Mouse (Mus musculus) stomach, embryonic 14.5 days (tissue): ENCODE measurements at regions not wholly inside any gene's neighbourhood (a gene's known extent, or its start where the extent isn't known, plus 50 kb on each side); places are given as distances from the start of the nearest gene placed in this dataset.

ENCODE experiments used
- ATAC-seq: fragments of 200-750 bp; cut with Nextera tagmentation; 2 replicates; pipeline ENCODE4 v1.8.0; 2017; ENCODE audit warnings: low read depth, moderate TSS enrichment; ENCODE audit not compliant: insufficient number of reproducible peaks, insufficient read depth, low FRiP score
- H3K27ac ChIP-seq: fragments of 300-500 bp; sonication (generic); 2 replicates; pipeline ENCODE4 v1.5.1; 2014; ENCODE audit warnings: mild to moderate bottlenecking, low read length, moderate library complexity, mixed read lengths
- H3K27me3 ChIP-seq: fragments of 300-500 bp; sonication (generic); 2 replicates; pipeline ENCODE4 v1.6.1; 2014; ENCODE audit warnings: low read length, control low read depth, mixed read lengths; ENCODE audit not compliant: control insufficient read depth, insufficient read depth
- H3K36me3 ChIP-seq: fragments of 300-500 bp; sonication (generic); 2 replicates; pipeline ENCODE4 v1.6.1; 2014; ENCODE audit warnings: mild to moderate bottlenecking, control low read depth, low read length, moderate library complexity, mixed read lengths; ENCODE audit not compliant: control insufficient read depth, insufficient read depth
- H3K4me1 ChIP-seq: fragments of 300-500 bp; sonication (generic); 2 replicates; pipeline ENCODE4 v1.6.1; 2014; ENCODE audit warnings: low read length, control low read depth, mixed read lengths; ENCODE audit not compliant: control insufficient read depth, insufficient read depth
- H3K4me2 ChIP-seq: fragments of 300-500 bp; sonication (generic); replicated peaks from 2 replicates; pipeline ENCODE4 v1.6.1; 2014; ENCODE audit warnings: low read depth, low read length, control low read depth
- H3K4me3 ChIP-seq: fragments of 300-500 bp; sonication (generic); 2 replicates; pipeline ENCODE4 v1.5.1; 2014; ENCODE audit warnings: low read depth, low read length, control low read depth
- H3K9ac ChIP-seq: fragments of 300-500 bp; sonication (generic); replicated peaks from 2 replicates; pipeline ENCODE4 v1.6.1; 2014; ENCODE audit warnings: low read depth, mild to moderate bottlenecking, control low read depth, low read length, moderate library complexity, mixed read lengths
- H3K9me3 ChIP-seq: fragments of 300-500 bp; sonication (generic); 2 replicates; pipeline ENCODE4 v1.6.1; 2016; ENCODE audit warnings: low read depth, low read length, control low read depth; ENCODE audit not compliant: control insufficient read depth
- WGBS: fragments of 180-500 bp; shearing (Covaris S2); extraction: QIAGEN DNeasy Blood & Tissue Kit; methylation state at CpG from one replicate; pipeline ENCODE4 v1.1.7; 2014; 5-methylcytosine and 5-hydroxymethylcytosine counted together

GRCm38 (mm10) chr11:112209414-112209813 is 572.6 kb upstream of the Sox9 start:
- Histone ChIP-seq H3K27ac (no peak overlapping the region), H3K36me3 (no peaks in the 10 kb centered on the region), H3K4me1 (no peaks in the 10 kb centered on the region), H3K4me3 (no peak overlapping the region), H3K9ac (no peak overlapping the region), H3K9me3 (no peaks in the 10 kb centered on the region), H3K27me3 (no peaks in the 10 kb centered on the region), H3K4me2 (no peak overlapping the region)
- ATAC-seq, result no peak
- WGBS, result 30% methylated on average over 4 of the region's 4 CpGs

GRCm38 (mm10) chr11:112219046-112219720 is 562.8 kb upstream of the Sox9 start:
- Histone ChIP-seq H3K4me3 (no peak overlapping the region), H3K4me2 (no peak overlapping the region), H3K4me1 (no peaks in the 10 kb centered on the region), H3K9me3 (no peaks in the 10 kb centered on the region), H3K27ac (no peak overlapping the region), H3K36me3 (no peaks in the 10 kb centered on the region), H3K9ac (no peak overlapping the region), H3K27me3 (no peaks in the 10 kb centered on the region)
- no peak for ATAC-seq
- WGBS, result 87% methylated on average over 5 of the region's 5 CpGs

GRCm38 (mm10) chr11:112234492-112235116 is 547.4 kb upstream of the Sox9 start:
- H3K9me3 ChIP-seq, result no peaks in the 10 kb centered on the region
- no peak overlapping the region for H3K9ac ChIP-seq
- no peak overlapping the region for H3K27ac ChIP-seq
- no peak overlapping the region for H3K4me3 ChIP-seq
- WGBS, result 89% methylated on average over 7 of the region's 7 CpGs
- H3K4me1 ChIP-seq, result 0 out of 2 replicates have a peak, but pooled peaks cover 2% of the 10 kb centered on the region
- no peak for ATAC-seq
- no peaks in the 10 kb centered on the region for H3K27me3 ChIP-seq
- no peak overlapping the region for H3K4me2 ChIP-seq
- H3K36me3 ChIP-seq, result no peaks in the 10 kb centered on the region

GRCm38 (mm10) chr11:112238960-112239884 is 542.8 kb upstream of the Sox9 start:
- Histone ChIP-seq H3K4me1 (0 out of 2 replicates have a peak, but pooled peaks cover 3% of the 10 kb centered on the region), H3K4me2 (no peak overlapping the region), H3K36me3 (no peaks in the 10 kb centered on the region), H3K9ac (no peak overlapping the region), H3K27ac (0 out of 2 replicates have a peak overlapping the region, but pooled peaks have one; percentile 16), H3K4me3 (no peak overlapping the region), H3K27me3 (no peaks in the 10 kb centered on the region), H3K9me3 (no peaks in the 10 kb centered on the region)
- no peak for ATAC-seq
- WGBS, result 45% methylated on average over 19 of the region's 19 CpGs

GRCm38 (mm10) chr11:112252548-112252947 is 529.5 kb upstream of the Sox9 start:
- H3K9ac ChIP-seq, result no peak overlapping the region
- H3K27me3 ChIP-seq, result no peaks in the 10 kb centered on the region
- H3K36me3 ChIP-seq, result no peaks in the 10 kb centered on the region
- H3K9me3 ChIP-seq, result no peaks in the 10 kb centered on the region
- H3K27ac ChIP-seq, result no peak overlapping the region
- H3K4me1 ChIP-seq, result no peaks in the 10 kb centered on the region
- 88% methylated on average over 1 of the region's 1 CpGs for WGBS
- no peak overlapping the region for H3K4me2 ChIP-seq
- ATAC-seq, result no peak
- H3K4me3 ChIP-seq, result no peak overlapping the region

- no peak overlapping the region for H3K9ac ChIP-seq
- no peaks in the 10 kb centered on the region for H3K4me1 ChIP-seq
- no peak overlapping the region for H3K4me3 ChIP-seq
- ATAC-seq, result no peak
- H3K9me3 ChIP-seq, result no peaks in the 10 kb centered on the region
- no peaks in the 10 kb centered on the region for H3K36me3 ChIP-seq
- no peak overlapping the region for H3K4me2 ChIP-seq
- no peak overlapping the region for H3K27ac ChIP-seq
- no peaks in the 10 kb centered on the region for H3K27me3 ChIP-seq
- 90% methylated on average over 3 of the region's 3 CpGs for WGBS
These were observed 529.0 kb upstream of the Sox9 start for GRCm38 (mm10) chr11:112253061-112253460.

GRCm38 (mm10) chr11:112256326-112256725 is 525.7 kb upstream of the Sox9 start:
- no peak for ATAC-seq
- 89% methylated on average over 7 of the region's 7 CpGs for WGBS

GRCm38 (mm10) chr11:112264077-112264476 is 517.9 kb upstream of the Sox9 start:
- Histone ChIP-seq H3K36me3 (no peaks in the 10 kb centered on the region), H3K4me2 (no peak overlapping the region), H3K4me1 (no peaks in the 10 kb centered on the region), H3K9ac (no peak overlapping the region), H3K27me3 (no peaks in the 10 kb centered on the region), H3K4me3 (no peak overlapping the region), H3K9me3 (no peaks in the 10 kb centered on the region), H3K27ac (no peak overlapping the region)
- ATAC-seq, result no peak
- 60% methylated on average over 4 of the region's 4 CpGs for WGBS

More at GRCm38 (mm10) chr11:112256326-112256725, 525.7 kb upstream of the Sox9 start:
- H3K4me2 ChIP-seq, result no peak overlapping the region
- no peaks in the 10 kb centered on the region for H3K27me3 ChIP-seq
- H3K27ac ChIP-seq, result no peak overlapping the region
- H3K9ac ChIP-seq, result no peak overlapping the region
- H3K36me3 ChIP-seq, result no peaks in the 10 kb centered on the region
- H3K4me1 ChIP-seq, result no peaks in the 10 kb centered on the region
- no peak overlapping the region for H3K4me3 ChIP-seq
- no peaks in the 10 kb centered on the region for H3K9me3 ChIP-seq
